In the genomic region with DNA sequence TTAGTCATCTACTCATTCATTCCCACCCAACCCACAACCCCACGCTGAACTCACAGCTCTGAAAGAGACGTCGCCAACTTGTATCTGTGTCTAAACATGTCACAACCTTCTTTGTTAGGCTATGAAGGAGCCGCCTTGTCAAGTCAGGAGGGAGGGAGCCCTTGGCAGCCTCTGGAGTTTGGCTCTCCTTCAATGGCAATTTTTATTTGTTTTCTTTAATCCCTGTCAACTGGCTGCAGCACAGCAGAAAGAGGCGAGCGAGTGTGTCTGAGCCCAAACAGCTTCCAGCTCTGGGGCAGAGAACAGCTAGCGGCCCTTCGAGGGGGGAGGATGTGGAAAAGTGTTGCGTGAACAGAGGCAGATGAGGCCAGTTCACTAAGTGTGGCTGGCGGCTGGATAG, we compare ENCODE assay signal across 8 mouse cellular contexts. TPM values are rescaled to one million over a fixed set of nuclear protein-coding genes. Genes with fewer than 3 reads are reported as not detected.
A peak's percentile ranks its signal among the peaks of the same experiment; 100 is the strongest.
DNase-seq lines count a peak whose midpoint lies in the region; ATAC-seq and TF ChIP-seq lines count a peak whose summit lies in the region.

No protein-coding gene starts in this region.

- H3K4me3 ChIP-seq in midbrain, postnatal 0 days (ENCODE audit: low read depth, low read length): no peak overlapping the region

- peak; percentile 69 for ATAC-seq in midbrain, postnatal 0 days (ENCODE audit: low FRiP score)

- H3K27ac ChIP-seq in midbrain, postnatal 0 days (ENCODE audit: low read depth, low read length): 0 out of 2 replicates have a peak overlapping the region, but pooled peaks have one; percentile 18

- H3K9ac ChIP-seq in midbrain, postnatal 0 days (replicated peaks; ENCODE audit: low read length, poor library complexity, severe bottlenecking): no peak overlapping the region

- H3K27me3 ChIP-seq in midbrain, postnatal 0 days (ENCODE audit: insufficient read depth, low read length): no peaks in the 10 kb centered on the region

- no peak for TF ChIP-seq CTCF in midbrain, postnatal 0 days (IDR thresholded peaks at IDR 0.05)

- peak; percentile 82 for DNase-seq in adrenal gland, adult 2 months
- DNase-seq in brain, embryonic 18.5 days (ENCODE audit: low read depth, low spot score): peak; percentile 42
- peak; percentile 68 for DNase-seq in gastrocnemius, postnatal 14 days
- peak; percentile 50 for DNase-seq in kidney, adult 11 months
- peak; percentile 53 to 57 for DNase-seq in left cerebral cortex, postnatal 14 days (ENCODE audit: low spot score in 2 of 2)
- peak; percentile 90 for DNase-seq in midbrain, postnatal 0 days (ENCODE audit: low spot score)
- no peak for DNase-seq in c-Kit-positive CD71-positive TER-119-positive erythroid progenitor cells, embryonic 14.5 days (ENCODE audit: low spot score)
- no peak for DNase-seq in yolk sac, embryonic 10.5 days (ENCODE audit: low spot score)

- no peak overlapping the region for H3K4me2 ChIP-seq in midbrain, postnatal 0 days (ENCODE audit: low read depth, low read length, poor library complexity, severe bottlenecking)

- H3K9me3 ChIP-seq in midbrain, postnatal 0 days (ENCODE audit: low read length): no peaks in the 10 kb centered on the region

- intact Hi-C loops in gastrocnemius, postnatal 14 days (cut with DNase I; ENCODE audit: low total_unique reads): no loop called here
- intact Hi-C loops in left cerebral cortex, postnatal 14 days (cut with DNase I): loop anchor here (5.0 kb wide), 1 partner anchor 51 kb away; a partner anchor contains a TSS

- no peaks in the 10 kb centered on the region for H3K36me3 ChIP-seq in midbrain, postnatal 0 days (ENCODE audit: insufficient read depth, low read length)

- H3K4me1 ChIP-seq in midbrain, postnatal 0 days (ENCODE audit: insufficient read depth, low read length): peaks cover 17% of the 10 kb centered on the region; the same call in 1 of the 2 replicates

- WGBS in midbrain, postnatal 0 days: 19% methylated on average over 10 of the region's 10 CpGs

RNA-seq across cellular contexts. Expression of a gene that starts 50.0 kb away (rescaled TPM):
- total RNA-seq in adrenal gland, adult 2 months (2021): 10 to 100 TPM; 23.9 to 85.2 TPM
- polyA plus RNA-seq in adrenal gland, adult 2 months (2012; rRNA removed): 13.1 and 20.7 TPM in 2 replicates
- total RNA-seq in gastrocnemius, postnatal 14 days (2021): 1 to 10 TPM; 4.5 to 4.8 TPM
- 10 to 100 TPM; 68.3 to 73.6 TPM for total RNA-seq in left cerebral cortex, postnatal 14 days (2021)
- total RNA-seq in midbrain, postnatal 0 days (2014; rRNA removed): 43.2 and 47.7 TPM in 2 replicates
- polyA plus RNA-seq in midbrain, postnatal 0 days (2015; fragmentation: Nextera tagmentation; extraction: Ambion mirVana): 56.4 and 58.2 TPM in 2 replicates

Comparison
In these comparisons a context has a peak if more than half of its experiments do, and no peak if none do; other contexts are left out.
1. DNase-seq: peak in adrenal gland, adult 2 months (single experiment), brain, embryonic 18.5 days (single experiment), gastrocnemius, postnatal 14 days (single experiment), kidney, adult 11 months (single experiment), left cerebral cortex, postnatal 14 days (2 of 2) and midbrain, postnatal 0 days (single experiment); none in c-Kit-positive CD71-positive TER-119-positive erythroid progenitor cells, embryonic 14.5 days (single experiment) and yolk sac, embryonic 10.5 days (single experiment).